Mouse (Mus musculus): ENCODE measurements around the gene Tspan12.
"Not testable (repeated sequence)": the region's sequence is repeated elsewhere in the genome, so short reads cannot be mapped to it uniquely, and the experiment has no call there.

Tspan12 gene

GRCm38 (mm10) chr6:21852344-21852785 is at the start of gene Tspan12:
Gene Tspan12 (minus strand): TSS chr6:21852515.
- no peak for DNase-seq (ENCODE audit: low spot score in 2 of 2)

GRCm38 (mm10) chr6:21894451-21894850 is 42.1 kb upstream of the Tspan12 start:
- peak in 1 of 2 experiments; percentile 58 for DNase-seq (ENCODE audit: low spot score in 2 of 2)

DNA sequence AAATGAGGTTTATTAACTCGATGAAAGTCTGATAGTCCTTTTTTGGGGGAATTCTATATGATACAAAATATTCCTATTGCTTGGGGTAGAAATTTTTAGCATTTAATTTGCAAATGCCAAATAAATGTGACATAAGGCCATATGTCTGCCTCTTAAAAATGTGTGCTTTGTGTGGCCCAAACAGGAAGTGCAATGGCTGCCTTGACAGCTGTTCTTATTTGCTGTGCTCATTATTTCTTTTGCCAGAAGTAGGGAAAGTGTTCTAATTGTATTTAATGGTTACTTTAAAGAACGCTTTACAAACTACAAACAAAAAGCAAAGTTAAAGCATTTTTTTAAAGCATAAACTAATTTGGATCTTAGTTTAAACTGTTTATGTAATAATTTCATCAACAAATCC is 36.8 kb upstream of the Tspan12 start:
- DNase-seq (ENCODE audit: low spot score in 2 of 2), result no peak

DNA sequence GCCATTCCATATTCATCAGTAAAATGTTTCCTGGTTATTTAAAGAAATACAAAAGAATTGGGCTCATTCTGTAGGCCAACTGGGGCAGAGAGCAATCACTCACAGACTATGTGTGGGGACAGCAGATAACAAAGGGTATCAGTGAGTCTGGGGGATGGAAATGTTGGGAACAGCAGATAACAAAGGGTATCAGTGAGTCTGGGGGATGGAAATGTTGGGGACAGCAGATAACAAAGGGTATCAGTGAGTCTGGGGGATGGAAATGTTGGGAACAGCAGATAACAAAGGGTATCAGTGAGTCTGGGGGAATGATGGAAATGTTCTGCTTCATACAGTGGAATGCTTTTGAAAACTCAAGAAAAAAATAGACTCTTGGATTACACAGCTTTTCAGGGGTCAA is 35.7 kb upstream of the Tspan12 start:
- not testable (repeated sequence) for DNase-seq (ENCODE audit: low spot score in 2 of 2)

DNA sequence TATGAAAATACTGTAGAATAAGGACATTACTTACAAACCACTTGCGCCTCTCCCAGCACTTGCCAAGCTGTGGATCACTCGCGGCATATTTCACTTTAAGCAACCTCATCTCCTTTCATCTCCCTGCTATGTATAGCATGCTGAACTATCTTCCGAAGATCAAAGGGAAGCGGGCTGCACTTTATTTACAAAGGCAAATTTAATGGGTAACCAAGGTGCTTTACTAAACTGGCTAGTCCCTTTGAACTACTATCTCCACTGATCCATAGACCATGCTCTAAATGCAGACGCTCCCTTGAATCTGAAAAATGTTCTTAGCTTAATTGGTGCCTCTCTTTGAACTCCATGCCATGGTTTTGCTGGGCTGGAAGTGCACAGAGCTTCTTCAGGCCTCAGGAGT is 27.2 kb upstream of the Tspan12 start:
- no peak for DNase-seq (ENCODE audit: low spot score in 2 of 2)

DNA sequence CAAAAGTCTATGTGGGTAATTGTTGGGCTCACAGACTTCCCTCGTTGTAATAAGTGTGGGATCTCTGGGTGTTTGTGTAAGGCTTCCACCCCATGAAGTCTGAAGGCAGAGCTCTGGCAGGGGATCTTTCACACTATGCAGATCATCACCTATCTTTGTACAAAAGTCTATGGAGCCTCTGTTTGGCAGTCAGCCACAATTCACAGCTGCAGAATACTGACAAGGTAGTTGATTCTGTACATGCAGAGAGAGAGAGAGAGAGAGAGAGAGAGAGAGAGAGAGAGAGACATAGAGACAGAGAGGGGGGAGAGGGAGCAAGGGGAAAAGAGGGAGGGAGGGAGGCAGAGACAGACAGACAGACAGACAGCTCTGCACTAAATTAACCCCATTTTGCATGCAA is 15.0 kb upstream of the Tspan12 start:
- no peak for DNase-seq (ENCODE audit: low spot score in 2 of 2)

DNA sequence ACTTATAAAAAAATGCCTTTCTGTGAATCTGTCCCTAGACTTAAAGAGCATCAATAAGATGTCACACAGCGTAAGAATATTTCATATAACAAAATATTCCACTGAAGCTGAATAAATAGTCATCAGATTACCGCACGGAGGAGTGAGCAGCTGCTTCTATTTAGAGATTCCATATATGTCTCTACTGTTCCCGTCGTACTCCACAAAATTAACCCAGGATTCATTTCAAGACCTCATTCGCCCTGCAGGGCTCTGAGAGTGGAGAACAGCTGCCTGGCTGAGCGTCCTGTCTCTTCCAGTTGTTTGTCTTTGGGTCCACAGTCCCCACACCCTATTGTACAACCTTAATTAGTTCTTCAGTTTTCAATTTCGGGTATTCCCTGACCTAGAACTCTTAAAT is 11.9 kb upstream of the Tspan12 start:
- DNase-seq (ENCODE audit: low spot score in 2 of 2), result no peak

DNA sequence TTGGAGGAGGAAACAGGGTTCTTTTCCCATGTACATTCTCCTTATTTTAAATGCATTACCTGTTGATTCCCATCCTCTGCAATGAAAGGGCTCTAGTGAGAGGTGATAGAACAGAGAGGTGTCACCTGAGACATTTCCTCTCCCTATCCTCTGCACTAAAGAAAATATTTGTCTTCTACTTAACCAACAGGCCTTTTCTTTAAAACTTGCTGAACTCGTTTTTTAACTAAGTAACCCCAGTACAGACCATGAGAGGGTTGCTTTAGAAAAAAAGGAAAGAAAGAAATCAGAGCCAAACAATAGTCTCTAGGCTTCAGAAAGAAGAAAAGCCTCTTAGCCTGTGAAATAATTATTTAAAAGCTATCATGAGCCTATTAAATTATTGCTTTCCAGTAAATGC is 11.2 kb upstream of the Tspan12 start:
- DNase-seq (ENCODE audit: low spot score in 2 of 2), result no peak

DNA sequence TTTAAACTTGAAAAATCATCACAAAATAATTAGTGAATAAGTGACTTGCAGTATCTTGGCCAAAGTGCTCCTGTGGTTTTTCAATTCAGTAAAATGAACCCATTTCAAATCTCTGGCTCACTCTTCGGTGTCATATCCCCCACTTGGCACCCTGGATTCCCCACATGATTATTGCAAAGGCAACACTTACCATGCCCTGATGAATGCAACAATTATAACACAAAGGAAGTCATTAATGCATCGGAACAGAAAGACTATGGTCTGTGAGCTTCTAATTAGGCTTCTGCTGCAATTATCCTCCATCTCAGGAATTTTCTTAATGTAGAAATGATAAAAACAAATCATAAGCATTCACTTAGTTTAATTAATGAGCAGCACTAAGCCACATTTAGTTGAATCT is 9.0 kb upstream of the Tspan12 start:
- no peak for DNase-seq (ENCODE audit: low spot score in 2 of 2)

DNA sequence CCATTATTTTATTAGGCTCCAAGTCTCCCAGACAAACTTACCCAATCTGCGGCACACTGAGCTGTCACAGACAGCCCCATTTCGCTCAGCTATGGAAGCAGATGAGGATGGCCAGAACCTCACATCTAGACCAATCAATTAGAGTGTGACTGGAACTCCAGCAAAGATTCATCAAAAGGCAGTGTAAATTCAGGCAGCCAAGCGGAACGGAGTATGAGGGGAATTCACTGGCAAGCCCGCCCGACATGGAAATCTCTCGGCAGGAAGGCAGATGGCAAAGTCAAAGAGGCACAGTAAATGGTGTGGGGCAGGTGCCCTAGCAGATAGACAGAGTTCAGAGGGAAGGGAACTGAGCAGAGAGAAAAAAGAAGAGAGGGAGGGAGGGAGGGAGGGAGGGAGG is 5.5 kb upstream of the Tspan12 start:
- no peak for DNase-seq (ENCODE audit: low spot score in 2 of 2)

DNA sequence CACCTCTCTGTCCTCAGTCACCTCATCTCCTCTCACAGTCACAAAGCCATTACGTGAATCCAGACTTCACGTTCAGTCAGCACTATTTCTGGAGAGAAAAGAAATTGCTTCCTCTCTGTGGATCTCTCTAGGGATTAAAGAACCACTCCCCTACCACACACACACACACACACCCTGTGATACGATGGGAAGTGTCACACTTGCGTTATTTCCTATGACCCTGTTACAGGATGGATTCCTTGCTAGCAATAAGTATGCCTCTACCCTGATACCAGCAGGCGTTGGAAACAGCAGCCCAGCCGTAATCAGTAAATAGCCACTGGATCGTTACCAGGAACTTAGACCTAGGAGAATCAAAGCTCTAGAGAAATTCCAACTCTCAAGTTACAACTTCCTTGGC is 3.6 kb upstream of the Tspan12 start:
- no peak for DNase-seq (ENCODE audit: low spot score in 2 of 2)

GRCm38 (mm10) chr6:21853342-21853741 is 1.0 kb upstream of the Tspan12 start:
- no peak for DNase-seq (ENCODE audit: low spot score in 2 of 2)

GRCm38 (mm10) chr6:21851596-21852343 is 545 bp downstream of the Tspan12 start:
- peak; percentile 65 to 73 for DNase-seq (ENCODE audit: low spot score in 2 of 2)

DNA sequence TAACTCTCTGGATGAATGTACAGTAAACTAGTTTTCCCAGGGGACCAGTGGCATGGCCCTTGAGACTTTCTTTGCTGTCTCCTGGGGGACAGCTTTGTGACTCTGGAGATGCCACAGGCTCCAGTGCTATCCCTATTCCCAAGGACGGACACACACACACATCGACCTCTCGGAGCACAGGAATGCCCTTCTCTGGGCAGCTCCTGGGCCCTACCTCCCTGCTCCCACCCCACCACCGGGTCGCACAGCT is 1.0 kb downstream of the Tspan12 start:
- no peak for DNase-seq (ENCODE audit: low spot score in 2 of 2)

DNA sequence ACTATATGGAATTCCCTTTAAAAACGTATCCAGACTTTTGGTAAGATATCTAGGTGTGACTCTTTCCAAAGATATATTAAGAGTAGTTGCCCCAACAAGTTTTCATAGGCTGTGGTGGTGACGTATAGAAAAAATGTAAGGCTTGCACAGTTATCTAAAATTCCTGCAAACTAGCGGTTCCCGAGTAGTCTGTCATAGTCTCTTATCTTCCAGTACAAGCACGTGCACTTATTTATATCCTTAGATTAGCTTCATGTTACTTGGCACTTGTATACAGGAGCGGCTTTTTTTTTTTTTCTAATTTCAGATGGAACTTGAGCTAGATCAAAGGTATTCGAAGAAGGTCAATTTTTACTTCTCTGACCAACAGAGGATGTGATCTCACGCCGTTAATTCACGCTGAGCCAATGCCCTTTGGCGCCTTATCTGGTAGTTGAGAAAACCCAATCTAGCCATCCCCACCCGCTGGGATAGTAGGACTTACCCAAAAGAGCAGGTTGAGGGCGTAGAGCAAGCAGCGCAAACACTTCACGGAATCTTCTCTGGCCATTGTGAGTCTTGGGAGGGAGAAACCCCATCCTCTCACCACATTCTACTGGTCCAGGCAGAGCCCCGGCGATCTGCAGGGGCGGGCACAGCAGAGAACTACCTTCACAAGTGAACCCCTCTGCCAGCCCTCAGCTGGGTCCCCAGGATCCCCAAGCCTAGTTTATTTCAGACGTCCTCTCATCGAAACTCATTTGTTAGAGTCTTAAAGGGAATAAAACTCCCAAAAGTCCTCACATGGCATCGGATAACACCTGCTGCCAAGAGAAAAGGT is 1.6 kb downstream of the Tspan12 start:
- DNase-seq (ENCODE audit: low spot score in 2 of 2), result no peak

GRCm38 (mm10) chr6:21848808-21849207 is 3.5 kb downstream of the Tspan12 start:
- no peak for DNase-seq (ENCODE audit: low spot score in 2 of 2)

GRCm38 (mm10) chr6:21839976-21840775 is 12.1 kb downstream of the Tspan12 start:
- DNase-seq (ENCODE audit: low spot score in 2 of 2), result no peak

GRCm38 (mm10) chr6:21839244-21839814 is 13.0 kb downstream of the Tspan12 start:
- no peak for DNase-seq (ENCODE audit: low spot score in 2 of 2)

- no peak for DNase-seq (ENCODE audit: low spot score in 2 of 2)
These were observed 18.8 kb downstream of the Tspan12 start for GRCm38 (mm10) chr6:21833531-21833930.

- DNase-seq (ENCODE audit: low spot score in 2 of 2), result no peak
These were observed 20.4 kb downstream of the Tspan12 start for GRCm38 (mm10) chr6:21831871-21832270.

GRCm38 (mm10) chr6:21830931-21831330 is 21.4 kb downstream of the Tspan12 start:
- DNase-seq (ENCODE audit: low spot score in 2 of 2), result no peak

DNA sequence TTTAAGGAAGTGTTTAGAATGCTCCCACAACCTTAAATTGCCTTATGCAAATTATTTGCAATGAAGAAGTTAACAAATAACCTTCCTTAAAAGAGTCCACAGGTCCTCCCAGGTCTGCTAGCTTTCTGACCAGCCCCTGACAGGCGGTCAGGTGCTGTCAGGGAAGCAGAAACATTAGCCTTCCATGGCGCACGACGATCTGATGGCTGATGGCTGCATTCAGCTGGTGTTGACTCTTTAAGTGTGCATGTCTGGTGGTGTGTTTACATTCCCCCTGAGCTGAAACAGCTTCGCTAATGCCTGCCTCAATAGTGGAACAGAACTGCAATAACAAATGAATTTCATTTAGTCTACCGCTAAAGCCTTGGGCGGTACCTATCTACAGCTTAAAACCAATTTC is 22.4 kb downstream of the Tspan12 start:
- no peak for DNase-seq (ENCODE audit: low spot score in 2 of 2)
